Comparison of ENCODE assay signal across 8 mouse cellular contexts in the genomic region with DNA sequence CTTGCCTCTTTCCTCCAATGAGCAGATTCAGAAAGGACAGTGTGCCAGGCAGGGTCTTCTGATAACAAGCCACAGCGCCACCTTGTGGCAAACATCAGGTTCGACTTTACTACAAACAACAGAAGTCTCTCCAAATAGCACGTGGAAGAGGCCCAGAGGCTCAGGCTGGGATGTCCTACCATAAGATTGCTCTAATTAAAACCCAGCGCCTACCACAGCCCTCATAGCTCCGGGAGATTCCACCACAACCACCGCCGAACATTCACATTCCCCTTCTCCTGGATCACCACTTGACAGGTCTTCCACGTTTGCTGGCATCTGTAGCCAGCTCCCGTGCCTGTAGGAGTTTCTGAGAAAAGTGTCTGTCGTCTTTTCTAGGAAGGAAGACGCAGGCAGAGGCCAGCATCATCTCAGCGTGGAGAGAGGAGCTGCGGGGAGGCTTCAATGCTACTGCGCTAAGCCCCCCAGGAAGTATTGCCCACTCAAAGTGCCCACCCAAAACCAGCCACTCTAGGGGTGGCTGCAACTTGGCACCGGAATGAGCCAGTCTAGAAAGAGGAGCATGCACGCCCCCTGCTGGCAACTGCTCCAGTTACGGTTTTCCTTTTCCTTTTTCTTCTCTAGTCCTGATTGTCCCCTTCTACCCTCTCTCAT. TPM values are rescaled to one million over a fixed set of nuclear protein-coding genes. Genes with fewer than 3 reads are reported as not detected.
DNase-seq lines count a peak whose midpoint lies in the region; ATAC-seq lines count a peak whose summit lies in the region.

No protein-coding gene starts in this region.

- peak overlapping the region; percentile 54 for H3K9ac ChIP-seq in intestine, embryonic 16.5 days (ENCODE audit: low read depth, low read length)
- no peak overlapping the region for H3K9ac ChIP-seq in limb, embryonic 15.5 days
- H3K9ac ChIP-seq in midbrain, embryonic 16.5 days (ENCODE audit: low read depth, low read length), result no peak overlapping the region

- H3K4me1 ChIP-seq in intestine, embryonic 16.5 days (ENCODE audit: control insufficient read depth, insufficient read depth, low read length), result peaks cover 11% of the 10 kb centered on the region
- peaks cover 24% of the 10 kb centered on the region for H3K4me1 ChIP-seq in limb, embryonic 15.5 days
- peaks cover 3% of the 10 kb centered on the region; the same call in 1 of the 2 replicates for H3K4me1 ChIP-seq in midbrain, embryonic 16.5 days (ENCODE audit: control insufficient read depth, insufficient read depth, low read length)

- H3K36me3 ChIP-seq in intestine, embryonic 16.5 days (ENCODE audit: control insufficient read depth, insufficient read depth, low read length), result no peaks in the 10 kb centered on the region
- no peaks in the 10 kb centered on the region for H3K36me3 ChIP-seq in limb, embryonic 15.5 days
- no peaks in the 10 kb centered on the region for H3K36me3 ChIP-seq in midbrain, embryonic 16.5 days (ENCODE audit: control insufficient read depth, insufficient read depth, low read length)

- peak; percentile 54 for DNase-seq in urinary bladder, postnatal 25 days (ENCODE audit: low spot score)
- DNase-seq in urinary bladder, adult 2 months (ENCODE audit: low spot score), result no peak
- DNase-seq in embryo, embryonic 10 days (ENCODE audit: low spot score), result peak; percentile 94
- peak; percentile 48 to 75 for DNase-seq in gastrocnemius, postnatal 4 days (ENCODE audit: low spot score in 2 of 2)
- peak; percentile 70 to 87 for DNase-seq in spleen, postnatal 10 days (ENCODE audit: low spot score in 2 of 2)

- no peak overlapping the region for H3K4me3 ChIP-seq in intestine, embryonic 16.5 days (ENCODE audit: low read length)
- peak overlapping the region; percentile 29 for H3K4me3 ChIP-seq in limb, embryonic 15.5 days
- H3K4me3 ChIP-seq in midbrain, embryonic 16.5 days (ENCODE audit: low read depth, low read length), result peak overlapping the region; percentile 10; the same call in 1 of the 2 replicates

- peak; percentile 24; the same call in 1 of the 2 replicates for ATAC-seq in intestine, embryonic 16.5 days
- ATAC-seq in limb, embryonic 15.5 days (ENCODE audit: insufficient number of reproducible peaks, low FRiP score, low TSS enrichment, low read depth), result no peak
- no peak; the same call in 1 of the 2 replicates for ATAC-seq in midbrain, embryonic 16.5 days

- H3K4me2 ChIP-seq in intestine, embryonic 16.5 days (ENCODE audit: low read depth, low read length), result peak overlapping the region; percentile 53
- H3K4me2 ChIP-seq in limb, embryonic 15.5 days, result peak overlapping the region; percentile 55
- H3K4me2 ChIP-seq in midbrain, embryonic 16.5 days (ENCODE audit: low read length), result peak overlapping the region; percentile 50

- H3K9me3 ChIP-seq in intestine, embryonic 16.5 days (ENCODE audit: control insufficient read depth, low read length), result no peaks in the 10 kb centered on the region
- no peaks in the 10 kb centered on the region for H3K9me3 ChIP-seq in limb, embryonic 15.5 days
- H3K9me3 ChIP-seq in midbrain, embryonic 16.5 days (replicated peaks; ENCODE audit: control insufficient read depth, low read length, poor library complexity, severe bottlenecking), result no peaks in the 10 kb centered on the region

- H3K27ac ChIP-seq in intestine, embryonic 16.5 days (ENCODE audit: low read length), result peak overlapping the region; percentile 40; the same call in 1 of the 2 replicates
- H3K27ac ChIP-seq in limb, embryonic 15.5 days, result no peak overlapping the region
- 0 out of 2 replicates have a peak overlapping the region, but pooled peaks have one; percentile 21 for H3K27ac ChIP-seq in midbrain, embryonic 16.5 days (ENCODE audit: low read length)

- WGBS in intestine, embryonic 16.5 days, result 8% methylated on average over 17 of the region's 17 CpGs
- WGBS in limb, embryonic 15.5 days, result 8% methylated on average over 17 of the region's 17 CpGs
- 7% methylated on average over 17 of the region's 17 CpGs for WGBS in midbrain, embryonic 16.5 days

- no peaks in the 10 kb centered on the region for H3K27me3 ChIP-seq in intestine, embryonic 16.5 days (replicated peaks; ENCODE audit: control insufficient read depth, insufficient read depth, low read length)
- no peaks in the 10 kb centered on the region for H3K27me3 ChIP-seq in limb, embryonic 15.5 days
- H3K27me3 ChIP-seq in midbrain, embryonic 16.5 days (ENCODE audit: control insufficient read depth, insufficient read depth, low read depth, low read length), result no peaks in the 10 kb centered on the region

RNA-seq across cellular contexts. Expression of gene Comtd1, which starts 4.8 kb away (rescaled TPM):
- polyA plus RNA-seq in urinary bladder, adult 2 months (2012; rRNA removed), result 13.2 and 13.9 TPM in 2 replicates
- total RNA-seq in gastrocnemius, postnatal 4 days (2021), result 10 to 100 TPM; 10.3 to 13.9 TPM
- 88.2 and 89.1 TPM in 2 replicates for polyA plus RNA-seq in intestine, embryonic 16.5 days (2015; fragmentation: Nextera tagmentation; extraction: Ambion mirVana)
- polyA plus RNA-seq in limb, embryonic 15.5 days (2015; fragmentation: Nextera tagmentation; extraction: Ambion mirVana), result 21.7 and 22.5 TPM in 2 replicates
- 58.1 and 58.7 TPM in 2 replicates for polyA plus RNA-seq in midbrain, embryonic 16.5 days (2015; fragmentation: Nextera tagmentation; extraction: Ambion mirVana)

RNA-seq across cellular contexts. Expression of gene Vdac2, which starts 28.5 kb away (rescaled TPM):
- 199 and 227 TPM in 2 replicates for polyA plus RNA-seq in urinary bladder, adult 2 months (2012; rRNA removed)
- 100 to 1,000 TPM; 266 to 297 TPM for total RNA-seq in gastrocnemius, postnatal 4 days (2021)
- 410 and 422 TPM in 2 replicates for polyA plus RNA-seq in intestine, embryonic 16.5 days (2015; fragmentation: Nextera tagmentation; extraction: Ambion mirVana)
- 207 and 225 TPM in 2 replicates for polyA plus RNA-seq in limb, embryonic 15.5 days (2015; fragmentation: Nextera tagmentation; extraction: Ambion mirVana)
- 291 and 294 TPM in 2 replicates for polyA plus RNA-seq in midbrain, embryonic 16.5 days (2015; fragmentation: Nextera tagmentation; extraction: Ambion mirVana)
